Mouse (Mus musculus): ENCODE measurements around the gene Cdh23.

GRCm38 (mm10) chr10:60659450-60660020 lies 36.8 kb downstream of the Cdh23 start:
- TF ChIP-seq POLR2A (IDR thresholded peaks at IDR 0.05; ENCODE audit: insufficient read length, low read depth) = no peak
- TF ChIP-seq USF1 (IDR thresholded peaks at IDR 0.05; ENCODE audit: low read depth) = no peak
- TF ChIP-seq MAX (IDR thresholded peaks at IDR 0.05; ENCODE audit: low read depth) = no peak
- no peak for TF ChIP-seq REST (IDR thresholded peaks at IDR 0.05; ENCODE audit: insufficient read depth, insufficient read length)
- TF ChIP-seq MYOD1 (IDR thresholded peaks at IDR 0.05; ENCODE audit: control insufficient read depth in 1 of 3, insufficient read length in 2 of 3, low read depth in 2 of 3) = no peak
- no peak for TF ChIP-seq MYOG (IDR thresholded peaks at IDR 0.05; ENCODE audit: control insufficient read depth in 1 of 3, insufficient read depth in 1 of 3, insufficient read length in 2 of 3, low read depth in 2 of 3)
- no peak for TF ChIP-seq POLR2AphosphoS2 (IDR thresholded peaks at IDR 0.05; ENCODE audit: insufficient read length, low read depth)
- no peak for TF ChIP-seq TCF12 (IDR thresholded peaks at IDR 0.05; ENCODE audit: insufficient read depth, poor library complexity, severe bottlenecking)
- no peak for TF ChIP-seq SRF (IDR thresholded peaks at IDR 0.05; ENCODE audit: control insufficient read depth, insufficient read length, low read depth)
- no peak for TF ChIP-seq E2F4 (IDR thresholded peaks at IDR 0.05; ENCODE audit: insufficient read depth)
- TF ChIP-seq CEBPB (IDR thresholded peaks at IDR 0.05; ENCODE audit: insufficient read depth, poor library complexity, severe bottlenecking) = no peak

Measured in myocyte (in vitro differentiated cells).